Mouse (Mus musculus) CD4-positive, CD25-positive, alpha-beta regulatory T cell, adult 2 months (primary cell): ENCODE data around the gene Dnase1l3.

Source experiments
- DNase-seq: peaks from one replicate; pipeline ENCODE4 v3.0.0-alpha.2; 2012; ENCODE audit warnings: low read depth, low spot score

Gene Dnase1l3

GRCm38 (mm10) chr14:7937052-7937630 lies 57.2 kb downstream of the Dnase1l3 start:
- peak; percentile 49 for DNase-seq

DNA sequence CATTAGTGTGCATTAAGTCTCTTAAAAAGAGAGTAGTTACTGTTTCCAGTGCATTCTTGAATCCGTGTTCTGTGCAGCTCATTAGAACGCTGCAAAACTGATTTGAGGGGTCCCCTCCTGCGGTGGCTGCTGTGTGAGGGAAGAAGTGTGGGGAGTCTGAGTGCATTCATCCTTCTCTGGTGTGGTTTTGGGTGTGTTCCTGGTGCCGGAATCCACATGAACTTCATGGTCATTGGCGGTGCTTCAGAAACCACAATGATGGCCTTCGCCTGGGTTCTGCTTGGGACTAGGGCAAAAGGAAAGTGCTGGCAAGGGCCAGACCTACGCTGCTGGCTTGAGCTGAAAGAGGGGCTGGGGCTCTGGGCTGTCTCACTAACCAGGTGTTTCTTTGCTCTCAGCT lies 60.2 kb downstream of the Dnase1l3 start:
- DNase-seq: no peak

DNA sequence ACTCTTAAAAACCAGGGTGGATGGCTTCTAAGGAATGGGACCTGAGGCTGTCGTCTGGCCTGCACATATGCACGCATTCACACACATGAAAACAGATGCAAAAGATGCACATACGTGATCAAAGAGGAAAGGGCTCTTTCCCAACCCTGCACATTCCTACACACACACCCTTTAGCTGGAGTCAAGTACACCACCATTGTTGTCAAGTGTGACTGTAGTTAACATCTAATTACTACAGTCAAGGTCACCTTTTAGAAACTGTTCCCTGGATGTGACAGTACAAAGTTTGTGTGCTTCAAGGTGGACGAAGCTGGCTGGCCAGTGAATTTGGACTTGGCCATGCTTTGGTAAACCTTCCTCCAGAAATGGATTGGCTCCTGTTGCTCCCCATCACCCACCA lies 62.2 kb downstream of the Dnase1l3 start:
- DNase-seq: no peak

- no peak for DNase-seq
These were observed 65.3 kb downstream of the Dnase1l3 start for GRCm38 (mm10) chr14:7929029-7929428.

DNA sequence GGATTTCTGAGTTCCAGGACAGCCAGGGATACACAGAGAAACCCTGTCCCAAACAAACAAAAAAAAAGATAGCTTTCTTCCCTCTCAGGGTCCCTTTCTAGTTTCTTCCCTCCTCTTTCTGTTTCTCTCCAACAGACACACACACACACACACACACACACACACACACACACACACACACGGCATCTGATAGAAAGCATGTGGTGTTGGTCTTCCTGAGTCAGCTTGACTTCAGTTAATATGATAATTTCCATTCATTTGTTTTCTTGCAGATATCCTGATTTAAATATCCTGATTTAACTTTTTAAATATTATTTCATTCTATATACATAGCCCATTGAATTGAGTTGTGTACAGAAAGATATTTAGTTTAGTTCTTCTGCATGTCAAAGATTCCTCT lies 66.0 kb downstream of the Dnase1l3 start:
- DNase-seq: no peak

GRCm38 (mm10) chr14:7923635-7924034 lies 70.7 kb downstream of the Dnase1l3 start:
- DNase-seq: no peak

DNA sequence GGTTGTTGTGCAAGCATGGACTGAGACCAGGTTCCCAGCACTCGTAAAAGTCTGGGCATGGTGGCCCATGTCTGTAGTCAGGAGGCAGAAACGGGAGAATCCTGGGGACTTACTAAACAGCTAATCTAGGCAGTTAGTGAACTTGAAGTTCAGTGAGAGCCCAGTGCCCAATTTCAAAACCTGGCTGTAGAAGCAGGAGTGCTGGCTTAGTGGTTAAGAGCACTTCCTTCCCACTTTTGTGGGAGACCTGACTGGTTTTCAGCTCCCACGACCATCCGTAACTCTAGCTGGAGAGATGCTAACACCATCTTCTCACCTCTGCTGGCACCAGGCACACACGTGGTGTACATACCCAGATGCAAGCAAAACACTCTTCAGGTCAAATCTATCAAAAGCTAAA lies 72.9 kb downstream of the Dnase1l3 start:
- no peak for DNase-seq

DNA sequence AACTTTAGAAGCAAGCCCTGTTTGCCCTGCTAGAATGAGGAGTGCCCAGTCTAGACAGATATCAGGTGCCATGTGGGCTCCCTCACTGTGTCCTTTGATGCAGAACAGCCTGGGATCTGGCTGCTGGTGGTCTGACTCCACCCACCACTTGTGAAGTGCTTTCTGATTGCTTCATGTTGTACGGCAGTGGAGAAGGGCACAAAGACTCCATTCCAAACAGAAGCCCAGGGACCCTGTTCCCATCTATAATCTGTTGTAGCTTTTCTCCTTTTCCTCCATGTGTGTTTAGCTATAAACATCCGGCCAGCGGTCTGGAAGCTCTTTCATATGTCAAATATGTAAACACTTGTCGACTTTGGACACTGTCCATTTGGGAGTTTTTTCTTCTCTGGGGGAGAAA lies 74.5 kb downstream of the Dnase1l3 start:
- no peak for DNase-seq

DNA sequence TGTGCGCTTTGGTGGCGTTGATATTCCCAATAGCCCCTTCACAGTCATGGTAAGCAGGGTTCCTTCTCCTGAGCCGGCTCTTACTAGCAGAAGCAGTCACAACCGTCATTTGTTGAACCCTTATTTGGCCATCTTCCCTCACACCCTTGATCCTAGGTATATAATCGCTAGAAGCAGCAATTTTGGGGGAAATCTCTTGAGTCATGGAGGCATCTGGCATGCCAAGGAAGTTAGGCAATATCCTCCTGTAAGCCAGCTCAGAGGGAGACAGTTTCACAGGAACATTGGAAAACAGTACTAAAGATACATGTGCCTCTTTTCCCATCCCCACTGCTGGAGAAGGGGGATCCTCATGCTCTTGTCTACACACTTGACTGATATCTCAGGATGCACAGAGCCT lies 75.1 kb downstream of the Dnase1l3 start:
- DNase-seq: no peak

GRCm38 (mm10) chr14:7918150-7918991 lies 76.0 kb downstream of the Dnase1l3 start:
- no peak for DNase-seq
